Mouse (Mus musculus) embryonic facial prominence, embryonic 13.5 days (tissue): Measurements from ENCODE around the gene Gpm6a. TPM values are rescaled to one million over a fixed set of nuclear protein-coding genes. Genes with fewer than 3 reads are reported as not detected.
"Not testable (repeated sequence)": the region's sequence is repeated elsewhere in the genome, so short reads cannot be mapped to it uniquely, and the experiment has no call there.

Source experiments
- ATAC-seq: fragments of 200-750 bp; cut with Nextera tagmentation; 2 replicates; pipeline ENCODE4 v1.8.0; 2017; ENCODE audit warnings: low read depth; ENCODE audit not compliant: insufficient number of reproducible peaks, insufficient read depth, low FRiP score, low TSS enrichment
- H3K27ac ChIP-seq: fragments of 300-500 bp; sonication (generic); 2 replicates; pipeline ENCODE4 v1.5.1; 2015; ENCODE audit warnings: moderate library complexity, mild to moderate bottlenecking, inconsistent platforms
- H3K27me3 ChIP-seq: fragments of 300-500 bp; sonication (generic); 2 replicates; pipeline ENCODE4 v1.6.1; 2015; ENCODE audit warnings: mild to moderate bottlenecking, inconsistent platforms
- H3K36me3 ChIP-seq: fragments of 300-500 bp; sonication (generic); 2 replicates; pipeline ENCODE4 v1.6.1; 2015; ENCODE audit warnings: mild to moderate bottlenecking, inconsistent platforms
- H3K4me1 ChIP-seq: fragments of 300-500 bp; sonication (generic); 2 replicates; pipeline ENCODE4 v1.6.1; 2015; ENCODE audit warnings: inconsistent platforms
- H3K4me2 ChIP-seq: fragments of 300-500 bp; sonication (generic); 2 replicates; pipeline ENCODE4 v1.6.1; 2015; ENCODE audit warnings: moderate library complexity, mild to moderate bottlenecking, inconsistent platforms
- H3K4me3 ChIP-seq: fragments of 300-500 bp; sonication (generic); 2 replicates; pipeline ENCODE4 v1.5.1; 2015; ENCODE audit warnings: mild to moderate bottlenecking, inconsistent platforms
- H3K9ac ChIP-seq: fragments of 300-500 bp; sonication (generic); 2 replicates; pipeline ENCODE4 v1.6.1; 2015; ENCODE audit warnings: mild to moderate bottlenecking, inconsistent platforms
- H3K9me3 ChIP-seq: fragments of 300-500 bp; sonication (generic); 2 replicates; pipeline ENCODE4 v1.6.1; 2016; ENCODE audit warnings: inconsistent platforms
- WGBS: fragments of 180-500 bp; shearing (Covaris S2); methylation state at CpG from one replicate; pipeline ENCODE4 v1.1.7; 2015; ENCODE audit warnings: mixed read lengths; 5-methylcytosine and 5-hydroxymethylcytosine counted together
- polyA plus RNA-seq: library from polyadenylated mRNA; unstranded; fragments of >200 nt; fragmentation: Nextera tagmentation; extraction: Ambion mirVana; gene quantifications from 2 replicates; pipeline ENCODE4 v1.2.1, GENCODE M21; 2015

The Gpm6a gene
- polyA plus RNA-seq, 1 experiment from 2014 or later: 21.7 TPM

DNA sequence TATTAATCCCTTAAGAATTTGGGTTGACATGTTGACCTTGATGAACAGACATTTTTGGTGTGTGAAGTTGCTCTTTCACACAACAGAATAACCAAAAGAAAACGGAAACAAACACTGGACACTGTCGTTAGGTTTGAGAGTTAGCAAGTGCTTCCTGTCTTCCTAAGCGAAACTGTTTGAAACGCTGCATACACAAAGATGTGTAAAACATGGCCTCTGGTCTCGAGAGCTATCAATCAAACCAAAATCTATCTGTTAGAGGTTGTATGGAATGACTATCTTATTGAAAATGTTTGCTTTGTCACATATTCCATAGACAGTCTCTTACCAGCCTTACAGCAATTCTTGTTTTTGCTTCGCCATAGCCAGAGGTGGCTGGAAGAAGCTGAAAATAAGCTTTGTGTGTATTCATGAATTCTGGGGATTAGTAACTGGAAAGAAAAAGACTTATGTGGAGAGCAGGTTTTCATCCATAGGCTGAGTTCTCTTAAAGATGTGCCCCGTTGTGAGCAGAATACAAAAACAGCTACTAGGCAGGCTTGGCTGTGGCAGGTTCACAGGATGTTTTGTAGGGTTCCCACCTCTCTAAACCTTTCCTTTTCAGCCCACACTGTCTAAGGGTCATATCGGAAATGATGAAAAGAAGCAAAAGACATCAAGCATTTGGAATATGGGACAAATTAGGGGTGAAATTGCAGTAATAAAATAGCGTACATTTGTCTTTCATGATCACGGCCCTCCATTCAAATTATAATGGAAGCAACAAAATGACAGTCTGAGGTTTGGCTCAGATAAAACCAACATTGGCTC is 71.4 kb downstream of the Gpm6a start:
- Histone ChIP-seq H3K4me2 (no peak overlapping the region), H3K27ac (no peak overlapping the region), H3K36me3 (no peaks in the 10 kb centered on the region), H3K9me3 (no peaks in the 10 kb centered on the region), H3K4me1 (no peaks in the 10 kb centered on the region), H3K27me3 (no peaks in the 10 kb centered on the region), H3K4me3 (no peak overlapping the region), H3K9ac (no peak overlapping the region)
- ATAC-seq: no peak
- WGBS: 58% methylated on average over 10 of the region's 10 CpGs

DNA sequence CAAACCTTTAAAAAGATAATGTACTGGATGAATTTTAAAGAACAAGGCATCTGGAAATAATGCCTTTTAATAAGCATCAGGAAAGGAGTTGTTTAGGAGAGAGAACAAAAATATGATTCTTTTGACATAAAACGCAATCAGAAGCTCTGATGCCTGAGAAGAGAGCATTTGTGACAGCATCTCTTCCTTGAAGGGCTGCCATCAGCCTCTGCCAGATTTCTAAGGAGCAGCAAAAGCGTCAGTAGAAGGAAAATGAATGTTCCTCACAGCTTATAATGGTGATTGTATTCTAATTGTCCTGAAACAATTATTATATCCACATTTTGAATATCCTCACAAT is 72.0 kb downstream of the Gpm6a start:
- Histone ChIP-seq H3K4me3 (no peak overlapping the region), H3K4me2 (no peak overlapping the region), H3K27ac (no peak overlapping the region), H3K4me1 (no peaks in the 10 kb centered on the region), H3K27me3 (no peaks in the 10 kb centered on the region), H3K9me3 (no peaks in the 10 kb centered on the region), H3K36me3 (no peaks in the 10 kb centered on the region), H3K9ac (no peak overlapping the region)
- no peak for ATAC-seq
- 63% methylated on average over 2 of the region's 2 CpGs for WGBS

DNA sequence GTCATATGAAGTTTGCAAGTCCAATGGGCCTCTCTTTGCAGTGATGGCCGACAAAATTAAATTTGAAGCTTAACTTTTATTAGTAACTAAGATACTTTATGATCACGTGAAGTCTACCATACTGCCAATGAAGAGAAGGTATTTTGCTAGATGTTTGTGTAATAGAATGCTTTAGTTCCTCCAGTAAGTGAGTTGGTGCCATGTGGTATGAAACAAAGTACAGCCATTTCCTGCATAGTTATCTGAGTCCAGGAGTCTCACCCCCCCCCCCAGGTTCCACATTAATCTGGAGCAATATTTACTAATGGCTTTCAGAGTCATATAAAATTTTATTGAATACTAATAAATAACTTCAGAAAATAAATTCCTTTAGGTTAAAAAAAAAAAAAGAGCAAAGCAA is 73.7 kb downstream of the Gpm6a start:
- Histone ChIP-seq H3K9me3 (no peaks in the 10 kb centered on the region), H3K4me1 (no peaks in the 10 kb centered on the region), H3K27me3 (no peaks in the 10 kb centered on the region), H3K9ac (no peak overlapping the region), H3K27ac (no peak overlapping the region), H3K4me2 (no peak overlapping the region), H3K4me3 (no peak overlapping the region), H3K36me3 (no peaks in the 10 kb centered on the region)
- 88% methylated on average over 2 of the region's 2 CpGs for WGBS
- no peak for ATAC-seq

DNA sequence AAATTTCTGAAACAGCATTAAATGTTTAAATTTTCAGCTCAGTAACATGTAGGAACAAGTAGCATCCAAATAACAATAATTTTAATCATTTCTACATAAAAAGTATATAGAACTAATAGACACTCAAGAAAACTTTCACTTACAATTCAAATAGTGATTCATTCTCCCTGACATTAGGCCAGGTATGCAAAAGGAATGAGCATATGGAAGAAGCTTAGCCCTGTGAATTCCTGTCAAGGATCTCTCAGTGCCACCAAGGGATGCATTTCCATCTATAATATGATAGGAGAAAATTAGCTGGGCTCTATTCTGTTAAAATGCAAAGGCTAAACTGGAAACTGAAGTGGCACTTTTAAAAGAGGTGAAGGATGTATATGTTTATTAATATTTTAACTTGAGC is 76.5 kb downstream of the Gpm6a start:
- no peak overlapping the region for H3K4me3 ChIP-seq
- no peaks in the 10 kb centered on the region for H3K27me3 ChIP-seq
- H3K4me1 ChIP-seq: no peaks in the 10 kb centered on the region
- H3K9ac ChIP-seq: no peak overlapping the region
- no peak overlapping the region for H3K27ac ChIP-seq
- ATAC-seq: no peak
- no peaks in the 10 kb centered on the region for H3K9me3 ChIP-seq
- H3K4me2 ChIP-seq: no peak overlapping the region
- no peaks in the 10 kb centered on the region for H3K36me3 ChIP-seq

DNA sequence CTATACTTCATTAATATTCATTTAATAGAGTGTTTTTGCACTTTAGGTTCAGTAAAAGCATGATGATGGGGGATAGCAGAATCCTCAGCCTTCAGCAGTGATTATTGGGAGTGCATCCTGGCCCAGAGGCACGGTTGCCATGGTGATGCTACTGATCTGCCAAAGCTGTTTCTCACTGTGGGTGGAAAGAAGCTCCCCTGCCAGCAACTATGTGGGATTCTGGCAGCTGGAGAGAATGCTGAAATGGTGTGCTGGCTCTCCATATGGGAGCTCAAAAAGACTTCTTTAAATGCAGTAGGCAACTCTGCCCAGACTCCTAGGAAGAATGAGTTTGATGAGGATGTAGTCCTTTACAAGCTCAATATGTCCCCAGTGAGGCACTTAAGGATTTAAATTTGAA is 79.7 kb downstream of the Gpm6a start:
- no peak overlapping the region for H3K9ac ChIP-seq
- no peak for ATAC-seq
- no peaks in the 10 kb centered on the region for H3K9me3 ChIP-seq
- H3K4me3 ChIP-seq: no peak overlapping the region
- H3K27me3 ChIP-seq: no peaks in the 10 kb centered on the region
- H3K4me1 ChIP-seq: no peaks in the 10 kb centered on the region
- H3K4me2 ChIP-seq: no peak overlapping the region
- H3K36me3 ChIP-seq: no peaks in the 10 kb centered on the region
- 3% methylated on average over 1 of the region's 1 CpGs for WGBS
- no peak overlapping the region for H3K27ac ChIP-seq

DNA sequence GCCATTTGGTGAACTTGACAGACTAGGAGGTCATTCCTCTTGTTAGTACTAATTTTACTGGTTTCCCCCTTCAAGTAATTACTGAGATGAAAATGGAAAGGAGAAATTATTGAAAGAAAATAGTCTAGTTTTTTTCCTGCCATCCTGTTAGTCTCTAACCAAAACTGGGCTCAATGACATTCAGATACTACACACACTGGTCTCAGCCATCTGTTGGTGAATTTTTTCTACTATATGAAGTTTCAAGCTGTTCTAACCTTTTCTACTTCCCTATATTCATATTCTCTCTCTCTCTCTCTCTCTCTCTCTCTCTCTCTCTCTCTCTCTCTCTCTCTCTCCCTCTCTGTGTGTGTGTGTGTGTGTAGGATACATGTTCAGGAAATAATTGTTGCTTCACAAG is 80.8 kb downstream of the Gpm6a start:
- no peaks in the 10 kb centered on the region for H3K4me1 ChIP-seq
- no peak for ATAC-seq

DNA sequence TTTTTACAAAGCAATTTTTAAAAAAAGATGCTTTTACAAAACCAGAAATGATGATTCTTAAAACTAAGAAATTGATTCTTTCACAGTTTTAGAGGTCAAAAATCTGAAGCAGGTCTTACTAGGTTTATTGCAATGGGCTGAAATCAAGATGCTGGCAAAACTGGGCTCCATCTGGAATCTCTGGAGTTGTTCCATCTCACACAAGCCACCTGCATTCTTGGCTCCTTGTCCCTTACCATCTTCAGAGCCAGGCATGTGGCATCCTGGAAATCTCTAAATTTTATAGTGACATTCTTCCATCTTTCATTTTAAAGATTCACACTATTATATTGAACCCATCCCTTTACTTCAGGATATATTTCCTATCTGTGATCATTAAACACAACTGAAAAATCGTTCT is 88.3 kb downstream of the Gpm6a start:
- no peak for ATAC-seq
- WGBS: 75% methylated on average over 1 of the region's 1 CpGs
- no peaks in the 10 kb centered on the region for H3K36me3 ChIP-seq
- no peaks in the 10 kb centered on the region for H3K4me1 ChIP-seq
- no peak overlapping the region for H3K9ac ChIP-seq
- H3K27ac ChIP-seq: no peak overlapping the region
- no peak overlapping the region for H3K4me2 ChIP-seq
- H3K9me3 ChIP-seq: no peaks in the 10 kb centered on the region
- H3K27me3 ChIP-seq: no peaks in the 10 kb centered on the region
- no peak overlapping the region for H3K4me3 ChIP-seq

More for the DNA sequence above, 80.8 kb downstream of the Gpm6a start:
- Histone ChIP-seq H3K36me3 (no peaks in the 10 kb centered on the region), H3K9me3 (no peaks in the 10 kb centered on the region), H3K4me2 (no peak overlapping the region), H3K9ac (no peak overlapping the region), H3K27ac (no peak overlapping the region), H3K4me3 (no peak overlapping the region), H3K27me3 (no peaks in the 10 kb centered on the region)

DNA sequence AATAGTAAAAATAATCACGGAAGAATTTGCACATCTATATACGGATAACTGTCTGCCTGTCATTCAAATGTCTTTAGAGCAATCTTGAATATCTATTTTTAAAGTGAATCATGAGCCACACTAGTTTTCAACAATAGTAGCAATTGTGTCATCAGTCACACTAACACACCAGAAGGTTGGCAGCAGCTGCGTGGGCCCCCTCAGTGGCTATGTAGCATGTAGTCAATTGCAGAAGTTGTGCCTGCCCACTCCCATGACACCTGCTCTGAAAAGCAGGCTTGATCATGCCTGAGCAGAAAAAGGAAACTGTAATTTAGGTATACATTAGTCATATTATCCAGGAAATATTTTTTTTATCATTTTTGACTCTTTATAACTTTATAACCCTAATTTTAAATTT is 93.8 kb downstream of the Gpm6a start:
- 85% methylated on average over 3 of the region's 3 CpGs for WGBS
- H3K9me3 ChIP-seq: no peaks in the 10 kb centered on the region
- no peaks in the 10 kb centered on the region for H3K27me3 ChIP-seq
- no peak overlapping the region for H3K27ac ChIP-seq
- no peaks in the 10 kb centered on the region for H3K4me1 ChIP-seq
- ATAC-seq: no peak
- no peak overlapping the region for H3K4me3 ChIP-seq
- H3K4me2 ChIP-seq: no peak overlapping the region
- no peaks in the 10 kb centered on the region for H3K36me3 ChIP-seq
- H3K9ac ChIP-seq: no peak overlapping the region

DNA sequence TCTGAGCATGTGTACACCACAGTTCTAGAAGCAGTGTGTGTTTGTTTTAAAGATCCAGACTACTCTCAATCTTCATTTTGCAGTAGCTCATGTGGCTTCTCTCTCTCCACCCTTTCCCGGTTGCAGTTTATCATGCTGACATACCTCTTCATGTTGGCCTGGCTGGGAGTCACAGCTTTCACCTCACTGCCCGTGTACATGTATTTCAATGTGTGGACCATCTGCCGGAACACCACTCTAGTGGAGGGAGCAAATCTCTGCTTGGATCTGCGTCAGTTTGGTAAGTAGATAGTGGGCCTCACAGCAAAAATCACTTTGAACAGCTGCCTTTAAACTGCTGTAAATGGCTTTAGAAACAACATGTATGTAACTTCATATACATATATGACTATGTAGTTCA is 95.3 kb downstream of the Gpm6a start:
- H3K27ac ChIP-seq: no peak overlapping the region
- no peak for ATAC-seq
- 88% methylated on average over 4 of the region's 4 CpGs for WGBS
- H3K4me2 ChIP-seq: no peak overlapping the region
- no peaks in the 10 kb centered on the region for H3K9me3 ChIP-seq
- H3K36me3 ChIP-seq: no peaks in the 10 kb centered on the region
- H3K4me3 ChIP-seq: no peak overlapping the region
- no peaks in the 10 kb centered on the region for H3K4me1 ChIP-seq
- no peak overlapping the region for H3K9ac ChIP-seq
- H3K27me3 ChIP-seq: no peaks in the 10 kb centered on the region

DNA sequence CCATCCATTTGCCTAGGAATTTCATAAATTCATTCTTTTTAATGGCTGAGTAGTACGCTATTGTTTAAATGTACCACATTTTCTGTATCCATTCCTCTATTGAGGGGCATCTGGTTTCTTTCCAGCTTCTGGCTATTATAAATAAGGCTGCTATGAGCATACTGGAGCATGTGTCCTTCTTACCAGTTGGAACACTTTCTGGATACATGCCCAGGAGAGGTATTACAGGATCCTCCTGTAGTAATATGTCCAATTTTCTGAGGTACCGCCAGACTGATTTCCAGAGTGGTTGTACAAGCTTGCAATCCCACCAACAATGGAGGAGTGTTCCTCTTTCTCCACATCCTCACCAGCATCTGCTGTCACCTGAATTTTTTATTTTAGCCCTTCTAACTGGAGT is 114.2 kb downstream of the Gpm6a start:
- not testable (repeated sequence) for H3K9ac ChIP-seq, H3K4me2 ChIP-seq, H3K4me1 ChIP-seq, H3K36me3 ChIP-seq, H3K4me3 ChIP-seq, ATAC-seq, H3K9me3 ChIP-seq, H3K27ac ChIP-seq, H3K27me3 ChIP-seq
- 97% methylated on average over 2 of the region's 2 CpGs for WGBS

DNA sequence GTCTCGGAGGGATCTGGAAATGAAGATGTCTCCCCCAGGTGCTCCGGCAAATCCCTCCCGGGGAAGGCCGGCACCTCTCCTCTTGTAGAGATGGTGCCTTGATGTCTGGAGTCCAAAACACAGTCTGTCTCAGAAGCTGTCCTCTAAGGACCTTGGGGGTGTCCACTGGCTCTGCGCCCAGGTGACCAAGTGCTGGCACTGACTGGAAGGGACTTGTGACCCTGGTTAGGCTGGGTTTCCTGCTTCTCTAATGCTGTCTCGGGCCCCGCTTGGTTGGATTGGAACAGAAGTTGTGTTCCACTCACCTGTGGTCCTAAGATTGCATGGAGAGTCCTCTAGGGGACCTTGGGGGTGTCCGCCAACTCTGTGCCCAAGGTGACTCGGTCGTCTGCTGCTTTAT is 118.8 kb downstream of the Gpm6a start:
- no peaks in the 10 kb centered on the region for H3K4me1 ChIP-seq
- no peaks in the 10 kb centered on the region for H3K27me3 ChIP-seq
- H3K4me3 ChIP-seq: no peak overlapping the region
- no peaks in the 10 kb centered on the region for H3K36me3 ChIP-seq
- no peak overlapping the region for H3K27ac ChIP-seq
- no peak overlapping the region for H3K9ac ChIP-seq
- WGBS: 93% methylated on average over 10 of the region's 10 CpGs
- H3K9me3 ChIP-seq: no peaks in the 10 kb centered on the region
- ATAC-seq: no peak
- H3K4me2 ChIP-seq: no peak overlapping the region

DNA sequence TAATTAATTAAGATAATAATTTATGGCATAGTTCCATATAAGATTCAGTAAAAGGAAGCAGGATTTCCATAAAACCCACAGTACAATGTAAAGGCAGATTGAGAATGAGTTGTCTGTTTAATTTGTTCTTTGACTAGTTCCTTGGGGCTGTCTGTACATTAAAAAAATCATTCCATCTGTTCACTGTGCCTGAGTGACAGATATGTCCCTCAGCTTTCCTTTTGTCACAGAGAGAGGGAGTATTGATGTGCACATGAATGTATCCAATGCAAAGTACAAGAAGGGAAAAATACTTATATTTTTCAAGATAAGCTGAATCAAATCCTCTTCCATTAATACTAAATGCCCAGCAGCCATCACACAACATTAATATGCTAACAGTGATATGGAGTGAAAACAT is 147.6 kb downstream of the Gpm6a start:
- Histone ChIP-seq H3K27me3 (no peaks in the 10 kb centered on the region), H3K9me3 (no peaks in the 10 kb centered on the region), H3K4me1 (no peaks in the 10 kb centered on the region), H3K9ac (no peak overlapping the region), H3K36me3 (no peaks in the 10 kb centered on the region), H3K4me3 (no peak overlapping the region), H3K27ac (no peak overlapping the region), H3K4me2 (no peak overlapping the region)
- no peak for ATAC-seq

DNA sequence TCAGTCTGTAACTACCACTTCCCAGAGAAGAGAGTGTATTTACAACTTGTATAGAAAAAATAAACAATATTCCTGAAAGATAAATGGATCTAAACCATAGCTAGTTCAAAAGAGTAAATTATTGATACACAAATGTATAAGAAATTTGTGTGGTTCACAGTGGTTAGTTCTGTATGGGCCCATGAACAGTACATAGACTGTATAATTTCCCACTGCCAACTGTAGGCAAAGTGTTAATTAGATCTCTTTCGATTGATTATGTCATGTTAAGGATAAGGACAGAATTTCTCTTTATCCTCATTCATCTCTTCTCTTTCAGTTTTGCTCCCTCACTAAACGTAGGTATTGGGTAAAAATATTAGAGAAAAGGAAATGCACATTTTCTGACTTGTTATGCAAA is 148.4 kb downstream of the Gpm6a start:
- H3K27me3 ChIP-seq: no peaks in the 10 kb centered on the region
- H3K4me2 ChIP-seq: no peak overlapping the region
- no peak for ATAC-seq
- H3K4me3 ChIP-seq: no peak overlapping the region
- H3K9me3 ChIP-seq: no peaks in the 10 kb centered on the region
- H3K27ac ChIP-seq: no peak overlapping the region
- no peaks in the 10 kb centered on the region for H3K4me1 ChIP-seq
- no peaks in the 10 kb centered on the region for H3K36me3 ChIP-seq
- H3K9ac ChIP-seq: no peak overlapping the region
- 72% methylated on average over 2 of the region's 2 CpGs for WGBS
